Mouse (Mus musculus): ENCODE data around the gene Higd1b. TPM values are rescaled to one million over a fixed set of nuclear protein-coding genes. Genes with fewer than 3 reads are reported as not detected.
A peak's percentile ranks its signal among the peaks of the same experiment; 100 is the strongest.

Higd1b gene
- polyA plus RNA-seq, 1 experiment from 2014 or later = not detected

DNA sequence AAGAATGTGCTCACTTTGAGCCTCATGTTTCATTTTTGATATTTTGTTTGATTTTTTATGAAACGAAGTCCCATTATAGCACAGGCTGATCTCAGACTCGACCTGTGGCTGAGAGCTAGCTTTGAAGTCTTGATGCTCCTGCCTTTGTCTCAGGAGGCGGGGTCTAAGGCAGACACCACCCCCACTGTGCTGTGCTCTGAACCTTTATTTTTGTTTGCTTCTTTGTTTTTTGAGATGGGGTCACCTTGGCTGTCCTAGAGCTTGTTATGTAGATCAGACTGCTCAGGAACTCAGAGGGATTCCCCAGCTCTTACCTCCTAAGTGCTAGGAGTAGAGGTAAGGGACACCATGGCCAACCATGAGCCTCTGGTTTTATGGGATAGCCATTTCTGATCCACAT, 15.2 kb upstream of the Higd1b start:
- no peak overlapping the region for H3K4me3 ChIP-seq
- no peak overlapping the region for H3K27ac ChIP-seq
- no peaks in the 10 kb centered on the region for H3K36me3 ChIP-seq
- peaks cover 8% of the 10 kb centered on the region; the same call in 1 of the 2 replicates for H3K27me3 ChIP-seq (ENCODE audit: insufficient read depth, poor library complexity, severe bottlenecking)
- peaks cover 35% of the 10 kb centered on the region for H3K4me1 ChIP-seq (replicated peaks)
- no peak for DNase-seq (ENCODE audit: low spot score)
- 7% methylated on average over 3 of the region's 3 CpGs for WGBS
- H3K9me3 ChIP-seq = no peaks in the 10 kb centered on the region

DNA sequence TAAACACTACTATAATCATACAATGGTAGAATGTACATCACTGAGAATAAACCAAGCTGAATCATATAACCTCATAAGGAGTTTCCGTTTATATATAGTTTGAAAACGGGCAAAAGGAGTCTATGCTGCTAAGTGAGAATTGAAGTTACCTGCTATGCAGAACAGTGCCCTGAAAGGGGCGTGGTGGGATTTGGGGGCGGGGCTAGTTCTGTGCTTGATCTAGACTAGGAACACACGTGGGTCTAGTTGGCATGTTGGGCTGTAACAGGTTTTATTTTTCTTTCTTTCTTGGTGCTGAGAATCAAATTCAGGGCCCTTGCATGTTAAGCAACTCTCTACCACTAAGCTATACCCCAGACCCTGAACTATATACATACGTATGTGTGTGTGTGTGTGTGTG, 14.4 kb upstream of the Higd1b start:
- H3K4me3 ChIP-seq = no peak overlapping the region
- H3K36me3 ChIP-seq = no peaks in the 10 kb centered on the region
- WGBS = 53% methylated on average over 6 of the region's 6 CpGs
- no peak for DNase-seq (ENCODE audit: low spot score)
- no peaks in the 10 kb centered on the region for H3K9me3 ChIP-seq
- no peak overlapping the region for H3K27ac ChIP-seq
- H3K4me1 ChIP-seq (replicated peaks) = peaks cover 28% of the 10 kb centered on the region
- H3K27me3 ChIP-seq (ENCODE audit: insufficient read depth, poor library complexity, severe bottlenecking) = peaks cover 8% of the 10 kb centered on the region; the same call in 1 of the 2 replicates

DNA sequence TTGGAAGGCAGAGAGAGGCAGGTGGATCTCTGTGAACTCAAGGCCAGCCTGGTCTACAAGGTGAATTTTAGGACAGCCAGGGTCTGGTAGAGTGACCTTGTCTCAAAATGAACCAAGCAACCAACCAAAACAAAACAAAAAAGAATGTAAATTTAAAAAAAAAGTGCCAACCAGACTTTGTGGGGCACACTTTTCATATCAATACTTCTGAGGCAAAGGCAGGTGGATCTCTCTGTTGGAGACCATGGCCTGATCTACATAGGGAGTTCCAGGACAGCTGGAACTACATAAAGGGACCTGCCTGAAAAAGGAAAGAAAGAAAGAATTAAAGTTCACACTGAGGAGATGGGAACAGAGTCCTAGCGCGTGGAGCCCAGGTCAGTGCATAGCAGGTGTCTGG, 9.2 kb upstream of the Higd1b start:
- Histone ChIP-seq H3K4me3 (no peak overlapping the region), H3K4me1 (replicated peaks) (no peaks in the 10 kb centered on the region), H3K9me3 (no peaks in the 10 kb centered on the region), H3K27ac (no peak overlapping the region), H3K36me3 (no peaks in the 10 kb centered on the region), H3K27me3 (ENCODE audit: insufficient read depth, poor library complexity, severe bottlenecking) (peaks cover 3% of the 10 kb centered on the region)
- 69% methylated on average over 2 of the region's 2 CpGs for WGBS
- DNase-seq (ENCODE audit: low spot score) = no peak

DNA sequence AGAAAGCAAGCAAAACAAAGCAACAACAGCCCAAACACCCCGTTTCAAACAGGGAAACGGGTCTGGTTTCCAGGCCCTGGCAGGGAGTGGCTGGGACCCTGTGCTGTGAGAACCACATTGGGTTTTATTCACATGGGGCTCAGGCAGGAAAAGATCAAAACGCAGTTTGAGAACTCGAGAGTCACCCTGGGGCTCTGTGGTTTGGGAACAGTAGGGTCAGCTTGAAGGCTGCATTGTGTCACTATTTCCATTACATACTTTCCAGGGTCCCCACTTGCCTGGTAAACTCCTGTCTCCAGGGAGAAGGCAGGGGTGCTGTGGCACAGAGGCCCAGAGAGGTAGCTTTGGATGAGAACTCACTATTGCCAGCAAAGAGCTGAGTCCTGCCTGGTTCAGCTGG, 8.6 kb upstream of the Higd1b start:
- DNase-seq (ENCODE audit: low spot score) = no peak
- Histone ChIP-seq H3K27ac (no peak overlapping the region), H3K4me3 (no peak overlapping the region), H3K36me3 (no peaks in the 10 kb centered on the region), H3K27me3 (ENCODE audit: insufficient read depth, poor library complexity, severe bottlenecking) (peaks cover 3% of the 10 kb centered on the region), H3K9me3 (no peaks in the 10 kb centered on the region), H3K4me1 (replicated peaks) (no peaks in the 10 kb centered on the region)
- WGBS = 56% methylated on average over 4 of the region's 4 CpGs

DNA sequence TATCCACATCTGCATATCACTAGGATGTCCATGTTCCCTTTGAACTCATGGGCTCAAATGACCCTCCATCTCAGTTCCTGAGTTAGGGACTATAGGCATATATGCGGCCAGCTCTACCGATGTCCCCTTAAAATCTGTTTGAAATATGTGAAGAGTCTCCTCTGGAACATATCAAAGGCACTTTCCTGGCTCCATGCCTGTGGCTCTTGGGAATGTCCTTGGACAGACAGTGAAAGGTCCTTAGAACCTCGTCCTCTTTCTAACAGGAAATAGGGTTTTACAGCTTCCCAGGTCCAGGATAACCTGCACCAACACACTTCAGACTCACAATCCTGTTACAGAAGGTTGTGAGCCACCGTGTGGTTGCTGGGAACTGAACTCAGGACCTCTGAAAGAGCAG, 5.4 kb upstream of the Higd1b start:
- WGBS = 86% methylated on average over 4 of the region's 4 CpGs
- Histone ChIP-seq H3K36me3 (no peaks in the 10 kb centered on the region), H3K27ac (no peak overlapping the region), H3K4me1 (replicated peaks) (no peaks in the 10 kb centered on the region), H3K9me3 (no peaks in the 10 kb centered on the region), H3K27me3 (ENCODE audit: insufficient read depth, poor library complexity, severe bottlenecking) (peaks cover 3% of the 10 kb centered on the region; the same call in 1 of the 2 replicates), H3K4me3 (no peak overlapping the region)
- no peak for DNase-seq (ENCODE audit: low spot score)

- Histone ChIP-seq H3K4me1 (replicated peaks) (no peaks in the 10 kb centered on the region), H3K9me3 (no peaks in the 10 kb centered on the region), H3K27me3 (ENCODE audit: insufficient read depth, poor library complexity, severe bottlenecking) (peaks cover 3% of the 10 kb centered on the region; the same call in 1 of the 2 replicates), H3K4me3 (no peak overlapping the region), H3K27ac (0 out of 2 replicates have a peak overlapping the region, but pooled peaks have one; percentile 8), H3K36me3 (peaks cover 21% of the 10 kb centered on the region)
- WGBS = 73% methylated on average over 18 of the region's 18 CpGs
- DNase-seq (ENCODE audit: low spot score) = no peak
Observed at GRCm38 (mm10) chr11:102832700-102833297, 2.9 kb upstream of the Higd1b start.

GRCm38 (mm10) chr11:102834219-102834618, 1.4 kb upstream of the Higd1b start:
- DNase-seq (ENCODE audit: low spot score) = no peak
- Histone ChIP-seq H3K36me3 (peaks cover 35% of the 10 kb centered on the region), H3K27ac (no peak overlapping the region), H3K4me1 (replicated peaks) (no peaks in the 10 kb centered on the region), H3K27me3 (ENCODE audit: insufficient read depth, poor library complexity, severe bottlenecking) (peaks cover 3% of the 10 kb centered on the region; the same call in 1 of the 2 replicates), H3K9me3 (no peaks in the 10 kb centered on the region), H3K4me3 (no peak overlapping the region)
- WGBS = 84% methylated on average over 10 of the region's 10 CpGs

GRCm38 (mm10) chr11:102836146-102836545, 497 bp downstream of the Higd1b start:
- DNase-seq (ENCODE audit: low spot score) = no peak
- Histone ChIP-seq H3K4me1 (replicated peaks) (no peaks in the 10 kb centered on the region), H3K27ac (no peak overlapping the region), H3K36me3 (peaks cover 54% of the 10 kb centered on the region), H3K4me3 (no peak overlapping the region), H3K9me3 (no peaks in the 10 kb centered on the region), H3K27me3 (ENCODE audit: insufficient read depth, poor library complexity, severe bottlenecking) (peaks cover 1% of the 10 kb centered on the region; the same call in 1 of the 2 replicates)
- WGBS = 92% methylated on average over 9 of the region's 9 CpGs

DNA sequence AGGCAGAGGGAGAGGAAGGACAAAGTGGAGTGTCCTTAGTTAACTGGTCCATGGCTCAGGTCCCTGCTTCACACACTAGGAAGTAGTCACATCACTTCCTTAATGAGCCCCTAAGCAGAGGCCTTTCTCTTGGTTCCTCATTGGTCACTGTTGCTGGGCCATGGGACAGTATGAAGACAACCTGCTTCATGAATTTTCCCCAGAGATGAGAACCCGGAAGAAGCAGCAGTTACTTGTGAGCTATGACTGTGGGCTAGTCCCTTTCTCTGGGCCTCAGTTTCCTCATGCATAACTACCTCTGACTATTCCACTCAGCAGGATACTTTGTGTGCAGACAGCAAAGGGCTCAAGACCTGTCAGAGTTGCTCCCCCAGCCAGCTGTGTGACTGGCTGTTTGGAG, 1.7 kb downstream of the Higd1b start:
- Histone ChIP-seq H3K36me3 (peaks cover 66% of the 10 kb centered on the region), H3K4me1 (replicated peaks) (no peaks in the 10 kb centered on the region), H3K4me3 (no peak overlapping the region), H3K27me3 (ENCODE audit: insufficient read depth, poor library complexity, severe bottlenecking) (no peaks in the 10 kb centered on the region), H3K9me3 (no peaks in the 10 kb centered on the region), H3K27ac (no peak overlapping the region)
- no peak for DNase-seq (ENCODE audit: low spot score)
- 88% methylated on average over 1 of the region's 1 CpGs for WGBS

GRCm38 (mm10) chr11:102838126-102838525, 2.5 kb downstream of the Higd1b start:
- 92% methylated on average over 2 of the region's 2 CpGs for WGBS
- Histone ChIP-seq H3K27ac (no peak overlapping the region), H3K27me3 (ENCODE audit: insufficient read depth, poor library complexity, severe bottlenecking) (no peaks in the 10 kb centered on the region), H3K4me1 (replicated peaks) (no peaks in the 10 kb centered on the region), H3K4me3 (no peak overlapping the region), H3K9me3 (no peaks in the 10 kb centered on the region), H3K36me3 (peaks cover 73% of the 10 kb centered on the region)
- no peak for DNase-seq (ENCODE audit: low spot score)

- 91% methylated on average over 9 of the region's 9 CpGs for WGBS
- DNase-seq (ENCODE audit: low spot score) = no peak
- no peaks in the 10 kb centered on the region for H3K9me3 ChIP-seq
- H3K4me3 ChIP-seq = no peak overlapping the region
- H3K36me3 ChIP-seq = peaks cover 79% of the 10 kb centered on the region
- H3K27me3 ChIP-seq (ENCODE audit: insufficient read depth, poor library complexity, severe bottlenecking) = no peaks in the 10 kb centered on the region
- H3K27ac ChIP-seq = no peak overlapping the region
- no peaks in the 10 kb centered on the region for H3K4me1 ChIP-seq (replicated peaks)
Observed at GRCm38 (mm10) chr11:102838616-102839150, 3.0 kb downstream of the Higd1b start.

GRCm38 (mm10) chr11:102845926-102846325, 10.3 kb downstream of the Higd1b start:
- peaks cover 100% of the 10 kb centered on the region for H3K36me3 ChIP-seq
- H3K9me3 ChIP-seq = no peaks in the 10 kb centered on the region
- 79% methylated on average over 10 of the region's 10 CpGs for WGBS
- H3K27me3 ChIP-seq (ENCODE audit: insufficient read depth, poor library complexity, severe bottlenecking) = no peaks in the 10 kb centered on the region
- DNase-seq (ENCODE audit: low spot score) = no peak
- H3K4me1 ChIP-seq (replicated peaks) = no peaks in the 10 kb centered on the region
- H3K4me3 ChIP-seq = no peak overlapping the region
- no peak overlapping the region for H3K27ac ChIP-seq

DNA sequence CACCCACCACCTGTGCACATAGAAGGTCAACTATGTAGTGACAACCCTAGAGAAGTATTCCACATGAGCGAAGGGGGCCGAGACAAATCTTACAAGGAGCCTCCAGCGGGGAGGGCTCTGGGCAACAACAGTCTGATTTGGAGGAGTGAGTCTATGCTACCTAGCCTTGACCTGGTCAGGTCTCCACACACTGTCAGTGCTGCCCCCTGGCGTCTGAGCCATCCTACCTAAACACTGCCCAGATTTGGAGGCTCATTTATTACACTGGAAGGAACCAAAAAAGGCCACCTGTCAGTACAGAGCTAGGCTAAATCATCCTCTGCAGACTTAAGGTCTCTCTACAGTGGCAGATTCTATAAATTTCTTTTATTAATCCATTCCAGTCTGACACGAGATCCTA, 16.2 kb downstream of the Higd1b start:
- Histone ChIP-seq H3K27me3 (ENCODE audit: insufficient read depth, poor library complexity, severe bottlenecking) (no peaks in the 10 kb centered on the region), H3K4me1 (replicated peaks) (no peaks in the 10 kb centered on the region), H3K9me3 (no peaks in the 10 kb centered on the region), H3K27ac (no peak overlapping the region), H3K36me3 (peaks cover 100% of the 10 kb centered on the region), H3K4me3 (no peak overlapping the region)
- peak; percentile 55 for DNase-seq (ENCODE audit: low spot score)
- WGBS = 73% methylated on average over 5 of the region's 5 CpGs

GRCm38 (mm10) chr11:102853760-102854159, 18.1 kb downstream of the Higd1b start:
- H3K27ac ChIP-seq = no peak overlapping the region
- no peak for DNase-seq (ENCODE audit: low spot score)
- H3K27me3 ChIP-seq (ENCODE audit: insufficient read depth, poor library complexity, severe bottlenecking) = no peaks in the 10 kb centered on the region
- H3K36me3 ChIP-seq = peaks cover 100% of the 10 kb centered on the region
- H3K4me1 ChIP-seq (replicated peaks) = no peaks in the 10 kb centered on the region
- H3K4me3 ChIP-seq = no peak overlapping the region
- no peaks in the 10 kb centered on the region for H3K9me3 ChIP-seq

Measured in hindbrain, embryonic 10.5 days (tissue).